Mouse (Mus musculus) thymus, postnatal 36 days (tissue): ENCODE results near the gene Agap2.

Source experiments
- DNase-seq, 2 experiments: peaks; one replicate each; pipeline ENCODE4 v3.0.0; 2022; ENCODE audit warnings: mixed read lengths in 2 of 2

Agap2 gene

DNA sequence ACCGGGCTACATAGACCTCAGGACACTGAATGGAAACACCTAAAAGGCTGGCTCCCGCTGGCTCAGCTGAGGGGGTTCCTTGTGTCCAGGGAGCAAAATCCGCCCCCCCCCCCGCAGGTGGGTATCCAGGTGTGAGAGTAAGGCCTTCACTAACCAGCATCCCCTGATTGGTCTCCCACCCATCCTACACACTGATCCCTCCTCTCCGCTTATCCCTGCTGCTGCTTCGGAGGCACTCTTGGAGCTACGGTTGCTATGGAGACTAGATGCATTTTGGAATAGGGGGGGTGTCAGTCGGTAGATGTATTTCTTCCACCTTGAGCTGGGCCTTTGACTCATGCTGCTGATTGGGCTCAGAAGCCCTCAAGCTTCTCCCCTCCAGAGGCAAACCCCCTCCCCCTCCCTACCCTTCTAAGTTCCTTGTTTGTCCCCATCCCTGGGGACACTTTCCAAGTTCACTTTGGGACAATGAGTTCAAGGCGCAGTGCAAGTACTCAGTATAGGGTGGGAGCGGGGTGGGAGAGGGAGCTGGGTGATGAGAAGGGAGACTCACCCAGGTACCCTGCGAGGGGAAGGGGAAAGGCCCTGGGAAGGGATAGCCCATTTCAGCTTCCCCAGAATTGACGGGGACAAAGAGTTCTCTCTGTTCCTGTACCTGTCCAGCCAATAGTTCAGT is 3.1 kb downstream of the Agap2 start:
- peak in 1 of 2 experiments; percentile 5 for DNase-seq

DNA sequence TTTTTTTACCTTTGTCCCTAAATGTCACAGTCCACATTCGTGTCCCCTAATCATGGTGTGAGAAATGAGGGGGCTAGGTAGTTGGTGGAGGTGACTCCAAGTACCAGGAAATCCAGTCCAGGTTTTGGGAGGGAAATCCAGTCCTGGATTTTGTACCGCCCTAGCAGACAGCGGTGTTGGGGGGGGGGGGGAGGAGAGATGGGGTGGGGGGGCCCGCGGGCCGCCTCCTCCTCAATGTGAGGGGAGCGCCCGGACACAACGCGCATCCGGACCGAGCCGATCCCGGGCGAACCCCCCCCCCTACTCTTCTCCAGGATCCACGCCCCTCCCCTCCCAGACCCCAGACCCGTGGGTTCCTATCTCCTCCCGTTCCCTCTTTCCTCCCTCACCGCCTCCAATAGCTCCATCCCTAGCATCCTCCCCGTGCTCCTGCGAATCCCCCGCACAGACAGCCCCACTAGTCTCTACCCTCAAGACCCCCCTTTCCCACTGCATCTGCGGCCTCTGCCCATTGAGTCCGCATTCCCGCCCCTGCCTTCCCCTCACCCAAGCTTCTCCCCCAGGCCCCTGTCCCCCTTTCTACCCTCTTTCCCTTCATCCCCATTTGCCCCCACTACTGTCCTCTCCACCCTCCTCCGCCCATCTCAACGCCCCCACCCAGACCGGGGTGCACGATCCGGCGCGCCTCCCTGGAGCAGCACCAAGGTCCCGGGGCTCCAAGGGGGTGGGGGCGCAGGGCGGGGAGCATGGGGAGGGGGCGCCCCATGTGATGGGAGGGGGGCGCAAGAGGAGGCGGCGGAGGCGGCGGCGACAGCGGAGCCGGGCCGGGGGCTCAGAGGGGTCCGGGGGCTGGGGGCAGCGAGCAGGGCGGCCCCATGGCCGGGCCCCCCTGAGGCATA is 3.8 kb downstream of the Agap2 start:
- peak in 1 of 2 experiments; percentile 20 for DNase-seq

DNA sequence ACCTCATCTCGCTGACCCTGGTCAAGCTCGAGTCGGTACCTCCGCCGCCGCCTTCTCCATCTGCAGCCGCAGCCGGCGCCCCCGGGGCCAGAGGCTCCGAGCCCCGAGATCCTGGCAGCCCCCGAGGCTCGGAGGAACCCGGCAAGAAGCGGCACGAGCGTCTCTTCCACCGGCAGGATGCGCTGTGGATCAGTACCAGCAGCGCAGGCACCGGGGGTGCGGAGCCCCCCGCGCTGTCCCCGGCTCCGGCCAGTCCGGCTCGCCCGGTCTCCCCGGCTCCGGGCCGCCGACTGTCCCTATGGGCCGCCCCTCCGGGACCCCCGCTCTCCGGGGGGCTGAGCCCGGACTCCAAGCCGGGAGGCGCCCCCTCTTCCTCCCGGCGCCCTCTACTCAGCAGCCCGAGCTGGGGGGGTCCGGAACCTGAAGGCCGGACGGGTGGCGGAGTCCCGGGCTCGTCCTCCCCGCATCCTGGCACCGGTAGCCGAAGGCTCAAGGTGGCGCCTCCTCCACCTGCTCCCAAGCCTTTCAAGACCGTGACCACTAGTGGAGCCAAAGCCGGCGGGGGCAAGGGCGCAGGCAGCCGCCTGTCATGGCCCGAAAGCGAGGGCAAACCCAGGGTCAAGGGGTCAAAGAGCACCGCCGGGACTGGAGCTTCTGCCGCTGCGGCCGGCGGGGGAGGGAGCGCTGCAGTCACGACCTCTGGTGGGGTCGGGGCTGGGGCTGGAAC is 4.7 kb downstream of the Agap2 start:
- peak in 1 of 2 experiments; percentile 32 for DNase-seq

GRCm38 (mm10) chr10:127080901-127081780 is 6.1 kb downstream of the Agap2 start:
- peak in 1 of 2 experiments; percentile 14 for DNase-seq

DNA sequence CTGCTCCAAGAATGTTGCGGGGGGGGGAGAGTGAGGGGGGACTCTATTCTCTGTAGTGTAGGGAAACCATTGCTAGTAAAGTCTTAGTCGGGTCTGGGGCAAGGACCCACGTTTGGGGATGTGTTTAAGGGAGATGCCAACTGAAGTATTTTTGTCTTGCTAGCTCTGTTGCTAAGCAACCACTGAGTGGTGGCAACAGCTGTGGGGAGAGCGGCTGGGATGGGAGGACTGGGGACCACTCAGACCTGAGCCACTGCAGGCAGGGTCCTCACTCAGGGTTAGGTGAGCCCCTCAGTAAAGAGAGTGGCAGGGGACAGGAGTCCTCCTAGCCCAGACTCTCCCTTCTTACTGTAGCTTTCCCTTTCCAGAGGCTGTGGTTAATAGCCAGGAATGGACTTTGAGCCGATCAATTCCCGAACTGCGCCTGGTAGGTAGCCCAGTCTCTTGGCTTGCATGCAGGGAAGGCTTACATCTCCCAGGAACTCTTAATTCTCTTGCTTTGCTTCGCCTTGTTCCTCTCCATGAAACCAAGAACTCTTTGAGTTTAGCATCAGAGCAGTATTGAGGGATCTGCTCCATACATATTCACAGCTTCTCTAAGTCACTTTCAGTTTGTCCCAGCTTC is 7.0 kb downstream of the Agap2 start:
- no peak for DNase-seq

DNA sequence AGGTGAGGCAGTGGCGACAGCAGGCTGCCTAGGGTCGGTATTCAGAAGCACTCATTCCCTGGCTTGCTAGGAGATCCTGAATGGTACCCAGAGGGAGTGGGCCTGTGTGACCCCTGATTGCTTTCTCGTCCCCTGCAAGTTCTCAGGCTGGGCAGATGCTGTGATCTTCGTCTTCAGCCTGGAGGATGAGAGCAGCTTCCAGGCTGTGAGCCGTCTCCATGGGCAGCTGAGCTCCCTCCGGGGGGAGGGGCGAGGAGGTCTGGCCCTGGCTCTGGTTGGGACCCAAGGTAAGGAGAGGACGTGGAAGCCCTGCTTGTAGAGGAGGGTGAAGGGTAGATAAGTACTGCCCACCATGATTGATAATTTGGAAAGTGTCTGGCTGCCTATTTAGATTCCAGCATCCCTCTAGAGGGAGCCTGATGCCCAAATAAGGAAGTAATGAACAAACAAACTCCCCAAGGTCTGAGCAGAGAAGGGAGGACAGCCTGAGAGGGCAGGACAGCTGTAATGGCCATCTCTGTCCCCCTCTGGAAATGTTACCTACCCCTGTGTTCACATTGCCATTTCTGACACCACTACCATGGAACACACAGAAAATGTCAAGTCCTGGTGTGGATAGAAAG is 8.3 kb downstream of the Agap2 start:
- DNase-seq = no peak

DNA sequence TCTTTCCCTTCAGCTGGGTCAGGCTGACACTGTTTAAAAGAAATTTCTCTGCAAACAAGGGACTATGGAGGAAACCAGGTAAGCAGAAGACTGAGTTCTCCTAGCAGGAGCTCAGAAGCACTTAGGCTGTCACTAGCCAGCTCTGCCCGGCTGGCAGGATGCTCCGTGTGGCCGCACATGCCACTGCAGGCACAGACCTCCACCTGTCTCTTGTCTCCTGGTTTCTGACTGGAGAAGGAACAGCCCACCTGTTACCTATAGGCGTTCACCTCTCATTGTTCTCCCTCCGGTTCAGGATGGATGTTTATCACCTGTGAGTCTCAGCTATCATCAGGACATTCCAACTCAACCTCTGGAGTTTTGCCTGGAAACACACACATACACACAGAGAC is 8.8 kb downstream of the Agap2 start:
- no peak for DNase-seq

- no peak for DNase-seq
These were observed 10.0 kb downstream of the Agap2 start for GRCm38 (mm10) chr10:127085052-127085451.

DNA sequence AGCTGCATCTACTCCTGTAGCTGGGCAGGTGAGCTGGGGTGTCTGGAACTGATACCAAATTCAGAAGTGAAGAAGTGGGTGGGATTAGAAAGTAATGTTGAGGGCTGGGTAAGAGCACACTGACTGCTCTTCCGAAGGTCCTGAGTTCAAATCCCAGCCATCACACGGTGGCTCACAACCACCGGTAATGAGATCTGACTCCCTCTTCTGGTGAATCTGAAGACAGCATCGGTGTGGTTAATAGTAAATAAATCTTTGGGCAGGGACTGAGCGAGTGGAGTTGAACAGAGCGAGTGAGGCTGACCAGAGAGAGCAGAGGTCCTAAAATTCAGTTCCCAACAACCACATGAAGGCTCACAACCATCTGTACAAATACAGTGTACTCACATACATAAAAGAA is 10.5 kb downstream of the Agap2 start:
- no peak for DNase-seq

GRCm38 (mm10) chr10:127090560-127091411 is 15.7 kb downstream of the Agap2 start:
- peak in 1 of 2 experiments; percentile 12 for DNase-seq

DNA sequence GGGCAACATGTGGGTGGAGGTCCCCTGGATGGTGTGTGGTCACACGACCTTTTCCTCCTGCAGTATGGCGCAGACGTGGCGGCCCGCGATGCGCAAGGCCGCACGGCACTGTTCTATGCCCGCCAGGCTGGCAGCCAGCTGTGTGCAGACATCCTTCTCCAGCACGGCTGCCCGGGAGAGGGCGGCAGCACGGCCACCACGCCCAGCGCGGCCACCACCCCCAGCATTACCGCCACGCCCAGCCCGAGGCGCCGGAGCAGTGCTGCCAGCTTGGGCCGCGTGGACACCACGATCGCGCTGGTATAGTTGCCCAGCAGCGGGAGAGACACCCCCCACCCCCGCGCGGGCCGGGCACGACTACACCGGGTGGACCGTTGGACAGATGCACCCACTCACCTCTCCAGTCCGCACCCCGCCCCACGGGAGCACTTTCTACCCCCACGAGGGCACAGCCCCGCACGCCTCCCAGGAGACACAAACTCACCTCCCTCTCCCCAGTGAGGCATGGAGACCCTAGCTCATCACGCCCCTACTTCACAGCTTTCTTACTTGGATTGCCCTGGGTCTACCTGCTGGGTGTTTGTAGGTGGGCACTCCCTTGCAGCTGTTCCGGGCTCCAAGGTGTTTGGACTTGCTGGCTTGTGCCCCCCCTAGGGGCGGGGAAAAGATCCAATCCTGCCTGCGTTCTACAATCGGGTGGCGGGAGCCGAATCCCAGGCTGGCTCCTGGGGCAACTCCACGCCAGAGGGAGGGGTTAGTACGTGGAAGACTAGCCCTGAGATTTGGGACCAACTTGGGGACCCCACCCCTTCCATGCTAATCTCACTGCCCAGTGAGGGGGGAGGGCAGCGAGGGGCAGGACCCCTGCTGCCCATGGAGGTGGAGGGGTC is 16.7 kb downstream of the Agap2 start:
- DNase-seq = peak in 1 of 2 experiments; percentile 44

DNA sequence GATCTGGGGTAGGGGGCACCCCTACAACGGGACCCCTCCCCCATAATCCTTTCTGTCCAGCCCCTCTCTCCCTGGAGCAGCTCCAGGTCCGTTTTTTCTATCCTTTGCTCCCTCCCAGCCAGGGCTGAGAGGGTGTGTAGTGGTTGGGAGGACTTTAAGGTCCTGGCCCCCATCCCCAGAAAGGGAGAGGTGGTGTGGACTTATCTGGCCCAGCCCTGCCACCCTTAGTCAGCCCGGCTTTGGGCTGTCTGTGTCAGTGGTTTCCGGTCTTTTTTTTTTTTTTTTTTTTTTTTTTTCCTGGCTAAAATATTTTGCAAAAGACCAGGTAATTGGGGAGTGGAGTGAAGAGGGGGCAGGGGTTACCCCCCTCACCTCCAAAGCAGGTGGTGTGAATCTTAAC is 17.7 kb downstream of the Agap2 start:
- peak in 1 of 2 experiments; percentile 8 for DNase-seq

- DNase-seq = peak in 1 of 2 experiments; percentile 9
These were observed 19.3 kb downstream of the Agap2 start for GRCm38 (mm10) chr10:127094382-127094802.

- DNase-seq = peak in 1 of 2 experiments; percentile 16
These were observed 23.4 kb downstream of the Agap2 start for GRCm38 (mm10) chr10:127098514-127098913.

DNA sequence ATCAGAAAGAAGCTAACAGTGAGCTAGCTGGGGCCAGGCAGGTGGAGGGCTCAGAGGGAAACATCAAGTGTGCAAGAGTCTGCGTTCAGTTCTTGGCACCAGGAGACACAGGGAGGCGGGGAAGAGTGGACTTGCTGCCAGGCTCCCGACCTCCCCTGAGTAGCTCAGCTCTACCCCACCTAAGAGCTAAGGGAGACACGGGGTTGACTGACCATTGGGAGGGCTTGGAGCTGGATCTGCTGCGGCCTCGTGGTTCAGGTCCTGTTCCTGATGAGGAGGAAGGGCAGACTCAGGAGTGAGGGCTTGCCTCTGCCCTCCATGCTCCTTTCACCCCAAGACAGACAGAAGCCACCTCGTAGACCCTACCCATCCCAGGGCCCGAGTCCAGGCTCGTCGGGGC is 24.1 kb downstream of the Agap2 start:
- peak in 1 of 2 experiments; percentile 6 for DNase-seq

DNA sequence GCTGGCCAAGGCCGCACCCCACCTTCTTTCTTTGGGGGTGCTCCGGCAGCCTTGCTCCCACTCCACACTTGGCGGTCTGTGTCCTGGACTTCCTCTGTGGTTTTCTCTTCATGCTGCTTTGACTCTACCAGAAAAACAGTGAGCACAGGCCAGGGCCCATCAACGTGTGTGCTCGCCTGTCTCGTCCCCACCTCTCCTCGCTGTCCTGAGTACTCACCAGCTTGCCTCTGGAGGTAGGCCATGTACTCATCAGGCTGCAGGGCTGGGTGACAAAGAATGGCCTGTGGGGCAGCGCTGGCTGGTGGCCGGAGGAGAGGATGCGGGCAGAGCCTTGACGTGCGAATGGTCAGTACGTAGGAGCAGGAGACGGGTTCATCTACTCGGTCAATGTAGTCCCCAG is 24.8 kb downstream of the Agap2 start:
- peak in 1 of 2 experiments; percentile 12 for DNase-seq

DNA sequence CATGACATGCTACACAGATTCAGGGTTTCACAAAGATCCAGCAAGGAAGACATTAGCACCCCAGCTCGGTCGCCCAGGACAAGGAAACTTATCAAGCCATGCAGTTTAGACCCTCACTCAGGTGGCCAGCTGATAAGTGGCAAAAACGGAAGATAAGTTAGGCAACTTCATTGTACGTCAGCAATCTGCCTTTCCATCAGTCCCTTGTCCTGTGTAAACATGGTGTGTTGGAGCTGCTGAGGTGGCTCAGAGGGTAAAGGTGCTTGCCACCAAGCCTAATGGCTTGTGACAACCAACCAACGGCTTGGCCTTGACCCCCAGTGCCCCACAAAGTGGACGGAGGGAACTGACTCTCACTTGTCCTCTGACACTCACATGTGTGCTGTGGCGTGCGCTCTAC is 25.3 kb downstream of the Agap2 start:
- DNase-seq = peak in 1 of 2 experiments; percentile 5

GRCm38 (mm10) chr10:127101151-127101550 is 26.1 kb downstream of the Agap2 start:
- no peak for DNase-seq

DNA sequence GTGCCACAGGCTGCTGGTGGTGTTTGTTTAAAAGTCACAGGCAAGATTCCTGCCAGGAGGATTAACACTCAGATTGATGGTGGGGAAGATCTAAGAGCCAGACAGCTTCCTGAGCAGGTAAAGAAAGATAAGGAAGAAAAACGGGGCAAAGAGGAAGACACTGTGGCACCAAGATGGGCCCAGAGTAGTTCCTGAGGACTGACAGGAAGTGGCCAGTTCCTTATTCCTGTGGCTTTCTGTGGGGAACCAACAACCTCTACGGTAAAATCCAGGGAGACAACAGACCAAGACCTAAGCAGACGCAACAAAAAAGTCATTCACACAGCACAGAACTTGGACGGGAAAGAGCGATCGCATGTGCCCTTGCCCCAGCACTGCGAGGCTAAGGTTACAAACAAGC is 28.5 kb downstream of the Agap2 start:
- DNase-seq = no peak
